Mouse (Mus musculus): ENCODE measurements around the gene Ccdc12. TPM values are rescaled to one million over a fixed set of nuclear protein-coding genes. Genes with fewer than 3 reads are reported as not detected.

The Ccdc12 gene
- total RNA-seq (2023) = 10 to 100 TPM; 85.4 to 95.4 TPM

DNA sequence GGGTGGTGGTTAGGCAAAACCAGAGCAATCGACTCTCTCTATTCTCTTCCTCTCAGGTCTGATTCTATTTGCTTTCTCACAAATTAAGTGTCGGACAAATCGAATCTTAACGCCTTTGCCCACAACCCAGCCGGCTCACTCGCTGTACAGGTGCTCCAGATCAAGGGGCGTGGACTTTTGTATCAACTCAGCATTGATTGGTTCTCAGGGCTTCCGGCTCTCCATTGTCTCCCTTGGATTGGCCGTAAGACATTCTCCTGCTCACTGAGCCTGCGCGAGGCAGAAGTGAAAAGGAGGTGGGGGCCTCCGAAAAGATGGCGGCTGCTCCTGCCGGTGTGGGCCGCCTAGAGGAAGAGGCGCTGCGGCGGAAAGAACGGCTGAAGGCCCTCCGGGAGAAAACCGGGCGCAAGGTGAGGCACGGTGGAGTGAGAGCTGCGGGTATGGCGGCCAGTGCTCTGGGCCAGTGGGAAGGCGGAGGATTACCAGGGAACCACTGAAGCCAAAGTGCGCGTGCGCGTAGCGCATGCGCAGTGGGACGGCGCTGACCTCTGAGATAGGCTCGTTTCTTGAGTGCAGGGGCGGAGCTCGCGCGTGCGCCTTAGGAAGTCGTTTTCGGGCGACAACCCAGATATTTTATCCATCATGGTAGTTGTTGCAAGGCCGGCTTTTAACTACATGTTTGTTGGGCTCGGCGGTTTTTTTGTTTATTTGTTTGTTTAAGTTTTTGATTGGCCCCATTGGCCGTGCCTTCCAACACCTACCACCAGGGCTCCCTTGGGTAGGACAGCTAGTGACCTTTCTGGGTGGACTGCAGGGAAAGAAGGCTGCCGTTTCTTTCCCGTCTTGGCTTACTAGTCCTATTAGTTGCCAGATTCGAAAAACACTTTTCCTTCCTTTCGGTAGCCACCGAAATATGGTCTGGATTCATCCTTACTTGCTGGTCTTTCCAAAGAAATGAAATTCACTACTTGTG lies at the start of gene Ccdc12:
Gene Ccdc12 (plus strand): TSS at position 255 of the 973 bp plus-strand sequence.

DNA sequence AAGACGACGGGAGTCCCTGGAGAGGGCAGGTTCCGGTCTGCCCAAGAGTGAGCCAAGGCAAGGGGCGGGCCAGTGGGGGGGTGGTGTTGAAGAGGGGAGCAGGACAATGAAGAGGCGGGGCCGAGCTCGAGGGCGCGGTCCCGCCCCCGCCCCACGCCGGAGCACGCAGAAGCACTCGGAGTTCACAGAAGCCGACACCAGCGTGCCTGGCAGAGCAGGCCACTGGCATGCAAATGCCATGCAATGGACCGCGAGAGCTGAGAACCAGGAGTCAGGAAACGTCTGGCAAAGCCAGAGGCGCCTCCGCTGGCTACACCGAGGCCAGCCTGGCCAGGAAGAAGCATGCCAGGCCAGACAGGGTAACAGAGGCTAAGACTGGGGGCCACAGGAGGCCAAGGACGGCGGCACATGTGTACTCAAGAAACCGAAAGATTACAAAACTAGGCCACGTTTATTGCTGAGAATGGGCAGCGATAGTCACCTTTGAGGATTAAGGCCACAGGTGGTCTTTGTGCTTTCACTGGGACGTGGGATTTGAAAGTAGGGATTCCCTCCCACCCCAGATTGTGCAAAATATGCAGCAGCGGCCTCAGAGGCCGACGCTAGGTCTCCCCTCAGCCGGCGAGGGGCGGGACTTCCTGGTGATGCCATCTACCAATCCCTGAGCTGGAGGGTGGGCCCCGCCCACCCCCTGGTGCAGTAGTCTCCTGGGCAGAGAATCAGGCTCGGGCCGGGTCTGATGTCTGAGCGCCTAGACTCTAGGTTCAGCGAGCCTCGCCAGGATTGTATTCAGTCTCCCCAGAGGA lies 31.7 kb upstream of the Ccdc12 start, which contains the start of gene Nradd:
Gene Nradd (minus strand): TSS at position 92 of the 806 bp plus-strand sequence.

DNA sequence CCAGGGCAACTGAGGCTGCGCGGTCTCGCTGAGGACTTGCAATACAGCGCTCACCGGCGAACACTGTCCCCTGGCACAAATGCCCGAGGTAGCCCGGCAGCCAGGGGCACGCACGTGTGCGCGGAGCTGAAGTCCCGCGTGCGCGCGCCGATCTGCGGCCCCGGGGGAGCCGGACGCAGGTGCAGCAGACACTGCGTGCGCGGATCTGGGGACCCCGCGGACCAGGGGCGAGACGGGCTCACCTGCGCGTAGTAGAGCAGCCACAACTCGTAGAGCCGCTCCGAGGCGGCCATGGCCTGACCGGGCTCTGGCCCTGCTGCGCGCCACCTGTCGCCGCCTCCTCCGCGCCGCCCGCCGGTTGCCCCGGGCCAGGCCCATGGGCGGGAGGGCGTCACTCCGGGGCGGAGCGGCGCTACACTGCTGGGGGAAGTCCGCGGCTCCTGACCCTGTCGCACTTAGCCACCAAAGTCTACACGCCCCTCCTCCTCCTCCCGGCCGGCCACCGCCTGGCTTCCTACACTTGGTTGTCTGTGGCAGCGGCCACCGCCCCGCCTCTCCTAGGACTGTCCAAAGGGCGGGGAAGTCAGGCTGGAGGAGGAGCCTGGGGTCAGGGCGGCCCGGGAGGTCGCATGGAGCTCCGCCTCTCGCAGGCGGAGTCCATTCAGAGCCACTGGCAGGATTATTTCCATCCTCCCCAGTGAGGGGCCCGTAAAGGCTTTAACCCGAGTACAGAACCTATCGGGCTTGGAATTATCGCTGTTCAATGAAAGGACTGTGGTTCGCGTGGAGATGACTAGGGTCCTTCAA lies 2.4 kb upstream of the Ccdc12 start, which contains the start of gene Nbeal2:
Gene Nbeal2 (minus strand): TSS at position 507 of the 807 bp plus-strand sequence.

GRCm38 (mm10) chr9:110741711-110742294 lies 85.5 kb downstream of the Ccdc12 start, which contains the start of gene Myl3:
Myl3 (plus strand) TSS chr9:110741861.

GRCm38 (mm10) chr9:110746961-110747360 lies 90.7 kb downstream of the Ccdc12 start, which contains the start of gene Pth1r:
Pth1r (minus strand) TSS chr9:110747145.

Other genes with a start within 250 kb of the Ccdc12 start
- gene Ptpn23, start 248.3 kb upstream of the Ccdc12 start, total RNA-seq (2023) = 10 to 100 TPM; 62.5 to 62.9 TPM
- 1 to 10 TPM; 2.1 to 3.6 TPM for gene Ngp, start 236.8 kb upstream of the Ccdc12 start, total RNA-seq (2023)
- 10 to 100 TPM; 29.8 to 31.6 TPM for gene Klhl18, start 179.8 kb upstream of the Ccdc12 start, total RNA-seq (2023)
- gene Kif9, start 179.5 kb upstream of the Ccdc12 start, total RNA-seq (2023) = under 1 TPM in 1 of 2 experiments, not detected in 1; 0.24 TPM
- 100 to 1,000 TPM; 126 to 141 TPM for gene Setd2, start 123.9 kb upstream of the Ccdc12 start, total RNA-seq (2023)
- 10 to 100 TPM; 12.2 to 14.3 TPM for gene Nradd, start 32.1 kb upstream of the Ccdc12 start, total RNA-seq (2023)
- gene Nbeal2, start 2.3 kb upstream of the Ccdc12 start, total RNA-seq (2023) = 100 to 1,000 TPM; 113 to 134 TPM
- gene Myl3, start 85.4 kb downstream of the Ccdc12 start, total RNA-seq (2023) = not detected
- gene Pth1r, start 90.6 kb downstream of the Ccdc12 start, total RNA-seq (2023) = not detected
- not detected for gene Prss42, start 141.7 kb downstream of the Ccdc12 start, total RNA-seq (2023)
- not detected for gene Prss44, start 157.5 kb downstream of the Ccdc12 start, total RNA-seq (2023)
- not detected for gene Prss43, start 170.2 kb downstream of the Ccdc12 start, total RNA-seq (2023)
- not detected for gene Prss45, start 178.1 kb downstream of the Ccdc12 start, total RNA-seq (2023)
- not detected for gene Prss46, start 188.0 kb downstream of the Ccdc12 start, total RNA-seq (2023)
- under 1 TPM in 1 of 2 experiments, not detected in 1; 0.92 TPM for gene Prss50, start 201.5 kb downstream of the Ccdc12 start, total RNA-seq (2023)
- 100 to 1,000 TPM; 470 to 474 TPM for gene Als2cl, start 223.4 kb downstream of the Ccdc12 start, total RNA-seq (2023)
- gene Tmie, start 223.6 kb downstream of the Ccdc12 start, total RNA-seq (2023) = 10 to 100 TPM; 29.8 to 30.7 TPM